ENCODE assay signal across 12 mouse cellular contexts in genomic region chr9:45092641-45093040, GRCm38 (mm10). TPM values are rescaled to one million over a fixed set of nuclear protein-coding genes. Genes with fewer than 3 reads are reported as not detected.
DNase-seq lines count a peak whose midpoint lies in the region; ATAC-seq and TF ChIP-seq lines count a peak whose summit lies in the region.
"Had no signal": no experiment of that assay in that cellular context is flagged by ENCODE, and none has a peak within 500 bp of the region (broad histone marks: within the 10 kb centered on the region; RNA-seq: fewer than 3 reads in every experiment).

No protein-coding gene starts in this region.

- no peak for TF ChIP-seq CTCF in CH12.LX (conservative IDR thresholded peaks at IDR 0.05 in 1 of 2, IDR thresholded peaks at IDR 0.05 in 1 of 2; ENCODE audit: low read depth in 2 of 2, low read length in 2 of 2)
- no peak for TF ChIP-seq CTCF in lung, adult 2 months (IDR thresholded peaks at IDR 0.05; ENCODE audit: insufficient read depth, low read length)
- no peak for TF ChIP-seq CTCF in layer of hippocampus, adult 2 months (conservative IDR thresholded peaks at IDR 0.05)

- H3K27ac ChIP-seq in heart, embryonic 12.5 days (ENCODE audit: poor library complexity, severe bottlenecking): peak overlapping the region; percentile 54; the same call in 1 of the 2 replicates
- H3K27ac ChIP-seq in CH12.LX (ENCODE audit: insufficient read depth, low read depth): no peak overlapping the region
- no peak overlapping the region for H3K27ac ChIP-seq in layer of hippocampus, adult 2 months
- H3K27ac ChIP-seq: embryonic facial prominence, embryonic 10.5 days; liver, embryonic 14.5 days had no signal

- no peak for ATAC-seq in heart, embryonic 12.5 days (ENCODE audit: insufficient number of reproducible peaks, low FRiP score)
- ATAC-seq in megakaryocyte-erythroid progenitor cell, adult 5-6 weeks (replicated peaks; ENCODE audit: low FRiP score, low TSS enrichment, poor library complexity, severe bottlenecking): no peak

- no peak overlapping the region for H3K9ac ChIP-seq in heart, embryonic 12.5 days
- no peak overlapping the region for H3K9ac ChIP-seq in CH12.LX (ENCODE audit: insufficient read depth, low read depth)
- H3K9ac ChIP-seq: liver, embryonic 14.5 days had no signal

- no peak overlapping the region for H3K4me2 ChIP-seq in heart, embryonic 12.5 days
- no peak overlapping the region for H3K4me2 ChIP-seq in CH12.LX (ENCODE audit: insufficient read depth, low read depth, poor library complexity, severe bottlenecking)

- no peak for DNase-seq in heart, postnatal 10 days
- DNase-seq in 416B (ENCODE audit: low read depth) (peak; percentile 20), CH12.LX (ENCODE audit: extremely low read depth) (no peak)
- DNase-seq in lung, adult 2 months: peak; percentile 23
- DNase-seq in layer of hippocampus, adult 2 months (ENCODE audit: low spot score in 2 of 2): no peak
- DNase-seq: cerebellum, adult 2 months; thymus, postnatal 25 days had no signal

- no peak overlapping the region for H3K4me3 ChIP-seq in heart, embryonic 12.5 days
- no peak overlapping the region for H3K4me3 ChIP-seq in CH12.LX (replicated peaks in 1 of 3; ENCODE audit: low read depth in 2 of 3, low read length in 2 of 3, poor library complexity in 1 of 3)
- no peak overlapping the region for H3K4me3 ChIP-seq in lung, adult 2 months (replicated peaks; ENCODE audit: extremely low read depth, low read depth, low read length)
- no peak overlapping the region for H3K4me3 ChIP-seq in layer of hippocampus, adult 2 months
- H3K4me3 ChIP-seq: embryonic facial prominence, embryonic 10.5 days had no signal

- WGBS in heart, embryonic 12.5 days: 45% methylated on average over 4 of the region's 4 CpGs
- WGBS in lung, adult 2 months: 26% methylated on average over 4 of the region's 4 CpGs

- in situ Hi-C loops in CH12.LX (cut with MboI; ENCODE audit: low pct_ligation_motif_present, low pct_unique_long_range_greater_than_20kb, low sequenced_read_pairs): loop anchor here (5.0 kb wide), 1 partner anchor 65 kb away; no protein-coding TSS in a partner anchor

- no peaks in the 10 kb centered on the region for H3K79me2 ChIP-seq in CH12.LX (replicated peaks; ENCODE audit: control insufficient read depth, extremely low read depth, insufficient read depth, poor library complexity, severe bottlenecking)

- no peak for TF ChIP-seq EP300 in CH12.LX (IDR thresholded peaks at IDR 0.05; ENCODE audit: low read length)

- TF ChIP-seq POLR2A in CH12.LX (IDR thresholded peaks at IDR 0.05; ENCODE audit: low read depth, low read length): no peak
- no peak for TF ChIP-seq POLR2A in lung, adult 2 months (IDR thresholded peaks at IDR 0.05; ENCODE audit: borderline replicate concordance, extremely low read depth, low read depth, low read length)

- peaks cover 8% of the 10 kb centered on the region for H3K4me1 ChIP-seq in heart, embryonic 12.5 days (replicated peaks)
- peaks cover 6 to 11% of the 10 kb centered on the region in 2 experiments; a peak in 3 of 4 replicates for H3K4me1 ChIP-seq in CH12.LX (ENCODE audit: control insufficient read depth in 1 of 2, insufficient read depth in 2 of 2)
- H3K4me1 ChIP-seq in lung, adult 2 months (ENCODE audit: control insufficient read depth, insufficient read depth, low read length): peaks cover 3% of the 10 kb centered on the region

- no peaks in the 10 kb centered on the region for H3K27me3 ChIP-seq in heart, embryonic 12.5 days (replicated peaks)
- no peaks in the 10 kb centered on the region for H3K27me3 ChIP-seq in CH12.LX (replicated peaks)

- H3K36me3 ChIP-seq in heart, embryonic 12.5 days: no peaks in the 10 kb centered on the region
- H3K36me3 ChIP-seq in CH12.LX (replicated peaks in 1 of 2; ENCODE audit: control insufficient read depth in 1 of 2, insufficient read depth in 1 of 2, low read length in 1 of 2): no peaks in the 10 kb centered on the region
- H3K36me3 ChIP-seq: embryonic facial prominence, embryonic 10.5 days had no signal

- intact Hi-C loops in heart, postnatal 10 days (cut with DNase I): no loop called here

- H3K9me3 ChIP-seq in heart, embryonic 12.5 days (replicated peaks): no peaks in the 10 kb centered on the region
- H3K9me3 ChIP-seq in CH12.LX (replicated peaks; ENCODE audit: low read length): no peaks in the 10 kb centered on the region
- H3K9me3 ChIP-seq: embryonic facial prominence, embryonic 10.5 days had no signal

- TF ChIP-seq RAD21 in CH12.LX (IDR thresholded peaks at IDR 0.05; ENCODE audit: low read depth, low read length): no peak

- dilution Hi-C loops in CH12.LX (cut with MboI; ENCODE audit: extremely low pct_ligation_motif_present, extremely low pct_unique_long_range_greater_than_20kb, low sequenced_read_pairs): no loop called here

TF ChIP-seq in CH12.LX, 34 proteins besides CTCF, POLR2A, EP300 and RAD21:
- no peak for TF ChIP-seq RCOR1 (conservative IDR thresholded peaks at IDR 0.05; ENCODE audit: low read depth, low read length)
- TF ChIP-seq JUND (conservative IDR thresholded peaks at IDR 0.05; ENCODE audit: low read depth, low read length): 0 out of 2 replicates have a peak, but pooled peaks have one; percentile 14
- TF ChIP-seq PAX5 (IDR thresholded peaks at IDR 0.05; ENCODE audit: low read length): no peak
TF ChIP-seq in CH12.LX: peak in this region for 1.

RNA-seq across cellular contexts. Expression of gene Jaml, which starts 13.7 kb away (rescaled TPM):
- polyA plus RNA-seq in heart, embryonic 12.5 days (2016; fragmentation: Nextera tagmentation; extraction: Ambion mirVana): 0.42 and 0.51 TPM in 2 replicates
- under 1 TPM; 0.19 to 0.30 TPM for total RNA-seq in heart, postnatal 10 days (2021)
- 0.51 and 0.88 TPM in 2 replicates for total RNA-seq in CH12.LX (2012; rRNA removed)
- 0.87 and 0.96 TPM in 2 replicates for total RNA-seq in CH12.LX (2014; rRNA removed)
- polyA plus RNA-seq in CH12.LX (2012; ENCODE audit: insufficient read length, low read depth): 1.1 and 1.4 TPM in 2 replicates
- polyA plus RNA-seq in lung, adult 2 months (2012; rRNA removed): 0.69 and 1.3 TPM in 2 replicates
- total RNA-seq in megakaryocyte-erythroid progenitor cell, adult 5-6 weeks (2014; fragmentation: Nextera tagmentation): 0.79 and 0.81 TPM in 2 replicates
- total RNA-seq in megakaryocyte-erythroid progenitor cell, adult 5-6 weeks (2017): 0.61 and 0.94 TPM in 2 replicates
- total RNA-seq in layer of hippocampus, adult 2 months (2021): 1 to 10 TPM in 1 of 2 experiments, not detected in 1; 1.3 TPM

RNA-seq across cellular contexts. Expression of gene Scn2b, which starts 24.9 kb away (rescaled TPM):
- polyA plus RNA-seq in heart, embryonic 12.5 days (2016; fragmentation: Nextera tagmentation; extraction: Ambion mirVana): 1.2 and 2.1 TPM in 2 replicates
- total RNA-seq in heart, postnatal 10 days (2021): 1 to 10 TPM in 1 of 2 experiments, under 1 TPM in 1; 0.79 to 1.1 TPM
- total RNA-seq in CH12.LX (2012; rRNA removed) (0.04 TPM in 1 of 2 replicates, not detected in the other), CH12.LX (2014; rRNA removed) (not detected in 2 replicates)
- 0.07 TPM in 1 of 2 replicates, not detected in the other for polyA plus RNA-seq in CH12.LX (2012; ENCODE audit: insufficient read length, low read depth)
- 0.38 and 0.39 TPM in 2 replicates for polyA plus RNA-seq in lung, adult 2 months (2012; rRNA removed)
- total RNA-seq in megakaryocyte-erythroid progenitor cell, adult 5-6 weeks (2014; fragmentation: Nextera tagmentation): not detected in 2 replicates
- not detected in 2 replicates for total RNA-seq in megakaryocyte-erythroid progenitor cell, adult 5-6 weeks (2017)
- 100 to 1,000 TPM; 245 to 254 TPM for total RNA-seq in layer of hippocampus, adult 2 months (2021)

RNA-seq across cellular contexts. Expression of gene Mpzl3, which starts 37.7 kb away (rescaled TPM):
- polyA plus RNA-seq in heart, embryonic 12.5 days (2016; fragmentation: Nextera tagmentation; extraction: Ambion mirVana): 2.1 and 2.2 TPM in 2 replicates
- 1 to 10 TPM in 1 of 2 experiments, under 1 TPM in 1; 0.82 to 2.1 TPM for total RNA-seq in heart, postnatal 10 days (2021)
- total RNA-seq in CH12.LX (2012; rRNA removed) (3.1 and 3.4 TPM in 2 replicates), CH12.LX (2014; rRNA removed) (5.3 and 5.5 TPM in 2 replicates)
- 4.4 and 5.2 TPM in 2 replicates for polyA plus RNA-seq in CH12.LX (2012; ENCODE audit: insufficient read length, low read depth)
- polyA plus RNA-seq in lung, adult 2 months (2012; rRNA removed): 1.2 and 10.7 TPM in 2 replicates
- not detected in 2 replicates for total RNA-seq in megakaryocyte-erythroid progenitor cell, adult 5-6 weeks (2014; fragmentation: Nextera tagmentation)
- total RNA-seq in megakaryocyte-erythroid progenitor cell, adult 5-6 weeks (2017): 0.65 TPM in 1 of 2 replicates, not detected in the other
- total RNA-seq in layer of hippocampus, adult 2 months (2021): 1 to 10 TPM; 4.2 to 4.7 TPM

RNA-seq across cellular contexts. Expression of gene Scn4b, which starts 45.6 kb away (rescaled TPM):
- polyA plus RNA-seq in heart, embryonic 12.5 days (2016; fragmentation: Nextera tagmentation; extraction: Ambion mirVana): 0.62 and 0.91 TPM in 2 replicates
- total RNA-seq in heart, postnatal 10 days (2021): under 1 TPM; 0.20 to 0.22 TPM
- total RNA-seq in CH12.LX (2012; rRNA removed) (0.04 TPM in 1 of 2 replicates, not detected in the other), CH12.LX (2014; rRNA removed) (0.04 TPM in 1 of 2 replicates, not detected in the other)
- not detected in 2 replicates for polyA plus RNA-seq in CH12.LX (2012; ENCODE audit: insufficient read length, low read depth)
- 0.34 and 1.0 TPM in 2 replicates for polyA plus RNA-seq in lung, adult 2 months (2012; rRNA removed)
- total RNA-seq in megakaryocyte-erythroid progenitor cell, adult 5-6 weeks (2014; fragmentation: Nextera tagmentation): 0.22 and 1.2 TPM in 2 replicates
- total RNA-seq in megakaryocyte-erythroid progenitor cell, adult 5-6 weeks (2017): 1.1 TPM in 1 of 2 replicates, not detected in the other
- total RNA-seq in layer of hippocampus, adult 2 months (2021): 10 to 100 TPM; 10.9 to 12.1 TPM
- polyA plus RNA-seq: heart, embryonic 14.5 days had no signal

RNA-seq across cellular contexts. Expression of gene Mpzl2, which starts 53.0 kb away (rescaled TPM):
- 0.92 and 0.96 TPM in 2 replicates for polyA plus RNA-seq in heart, embryonic 12.5 days (2016; fragmentation: Nextera tagmentation; extraction: Ambion mirVana)
- total RNA-seq in heart, postnatal 10 days (2021): 1 to 10 TPM; 1.6 to 2.2 TPM
- total RNA-seq in CH12.LX (2012; rRNA removed) (0.30 and 0.38 TPM in 2 replicates), CH12.LX (2014; rRNA removed) (0.18 and 0.36 TPM in 2 replicates)
- polyA plus RNA-seq in CH12.LX (2012; ENCODE audit: insufficient read length, low read depth): 0.27 and 0.57 TPM in 2 replicates
- 3.3 and 8.6 TPM in 2 replicates for polyA plus RNA-seq in lung, adult 2 months (2012; rRNA removed)
- 0.77 TPM in 1 of 2 replicates, not detected in the other for total RNA-seq in megakaryocyte-erythroid progenitor cell, adult 5-6 weeks (2014; fragmentation: Nextera tagmentation)
- not detected in 2 replicates for total RNA-seq in megakaryocyte-erythroid progenitor cell, adult 5-6 weeks (2017)
- under 1 TPM; 0.54 to 0.90 TPM for total RNA-seq in layer of hippocampus, adult 2 months (2021)

Comparison
In these comparisons a context has a peak if more than half of its experiments do, and no peak if none do; other contexts are left out.
1. DNase-seq: peak in 416B (single experiment) and lung, adult 2 months (single experiment); none in heart, postnatal 10 days (0 of 2), CH12.LX (single experiment) and layer of hippocampus, adult 2 months (0 of 2).
2. RNA of gene Scn2b, which starts 24.9 kb away (total RNA-seq): 245 to 254 TPM in layer of hippocampus, adult 2 months; 0.79 to 1.1 TPM in heart, postnatal 10 days, 0.04 TPM in CH12.LX and not detected in megakaryocyte-erythroid progenitor cell, adult 5-6 weeks; every median in the first group is over 100 times any median in the second.